Mouse (Mus musculus) layer of hippocampus, postnatal 10 days (tissue): ENCODE measurements around the gene Dnajb4. TPM values are rescaled to one million over a fixed set of nuclear protein-coding genes. Genes with fewer than 3 reads are reported as not detected.
A peak's percentile ranks its signal among the peaks of the same experiment; 100 is the strongest.
"Not testable (repeated sequence)": the region's sequence is repeated elsewhere in the genome, so short reads cannot be mapped to it uniquely, and the experiment has no call there.

Experiments
- DNase-seq, 2 experiments: peaks; one replicate each; pipeline ENCODE4 v3.0.0; 2021; ENCODE audit warnings: low spot score in 2 of 2
- total RNA-seq, 2 experiments: library from RNA; stranded (reverse); gene quantifications; 2 replicates each; pipeline ENCODE4 v1.2.3; 2021

Gene Dnajb4
- total RNA-seq, 2 experiments from 2014 or later: 45.5 to 49.6 TPM

DNA sequence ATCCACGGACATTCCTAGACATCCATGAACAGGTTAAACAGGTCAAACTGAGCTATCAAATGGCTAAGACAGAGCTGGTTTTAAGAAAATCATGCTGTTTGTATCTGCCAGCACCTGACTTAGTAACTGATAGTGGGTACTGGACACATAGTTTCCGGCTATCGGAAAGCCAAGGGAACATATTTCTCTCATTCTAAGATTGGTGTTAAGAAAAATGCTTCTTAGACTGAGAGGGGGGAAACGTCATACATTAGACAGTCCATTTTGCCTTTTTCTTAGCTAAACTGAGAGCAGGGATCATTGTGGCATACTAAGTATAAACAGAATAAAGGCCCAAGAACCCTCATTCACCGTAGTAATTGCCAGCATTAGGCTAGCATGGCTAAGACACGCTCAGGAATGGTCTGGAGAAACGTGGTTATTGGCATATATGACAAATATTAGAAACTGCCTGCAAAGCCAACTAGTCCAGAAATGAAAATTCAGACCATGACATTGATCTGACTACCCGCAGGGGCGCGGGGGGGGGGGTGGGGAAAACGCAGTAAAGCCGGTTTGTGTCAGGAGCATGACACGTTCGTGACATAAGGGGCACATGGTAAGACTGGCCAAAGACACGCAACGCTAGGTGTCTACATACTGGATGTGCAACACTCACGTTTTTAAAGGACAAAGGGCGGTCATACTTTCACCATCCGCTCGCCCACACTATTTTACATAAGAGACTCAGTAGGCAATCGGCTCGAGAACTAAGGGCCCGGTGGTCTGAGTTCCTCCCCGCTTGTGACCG, 730 bp downstream of the Dnajb4 start:
- DNase-seq: peak in 1 of 2 experiments; percentile 22

DNA sequence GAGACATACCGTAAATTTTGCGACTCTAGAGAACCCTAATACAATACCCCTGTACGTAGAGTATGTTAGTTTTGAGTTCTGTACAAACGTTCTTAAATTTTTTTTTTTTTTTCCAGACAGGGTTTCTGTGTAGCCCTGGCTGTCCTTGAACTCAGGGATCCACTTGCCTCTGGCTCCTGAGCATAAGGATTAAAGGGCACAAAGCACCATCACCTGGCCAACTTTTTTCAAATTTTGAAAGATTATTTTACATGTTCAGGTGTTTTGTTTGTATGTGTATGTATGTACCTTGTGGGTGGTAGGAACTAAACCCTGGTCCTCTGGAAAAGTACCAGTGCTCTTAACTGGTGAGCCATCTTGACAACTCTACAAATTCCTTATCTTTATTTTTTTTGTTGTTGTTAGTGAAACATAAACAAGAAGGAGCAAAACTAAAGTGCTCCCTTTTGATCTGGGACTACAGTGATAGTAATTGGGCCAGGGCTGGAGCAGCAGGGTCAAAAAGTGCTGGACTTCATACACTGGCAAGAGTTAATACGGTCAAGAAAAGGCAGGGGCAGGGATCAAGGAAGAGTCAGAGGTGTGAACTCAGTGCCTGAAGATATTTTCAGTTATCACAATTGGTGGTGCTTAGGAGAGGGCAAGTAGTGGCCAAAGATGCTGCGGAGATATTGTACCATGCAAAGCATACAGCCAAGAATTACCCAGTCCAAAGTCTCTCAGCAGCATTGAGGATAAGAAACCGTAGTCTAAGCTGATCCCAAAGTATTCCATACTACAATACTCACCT, 1.8 kb downstream of the Dnajb4 start:
- no peak for DNase-seq

DNA sequence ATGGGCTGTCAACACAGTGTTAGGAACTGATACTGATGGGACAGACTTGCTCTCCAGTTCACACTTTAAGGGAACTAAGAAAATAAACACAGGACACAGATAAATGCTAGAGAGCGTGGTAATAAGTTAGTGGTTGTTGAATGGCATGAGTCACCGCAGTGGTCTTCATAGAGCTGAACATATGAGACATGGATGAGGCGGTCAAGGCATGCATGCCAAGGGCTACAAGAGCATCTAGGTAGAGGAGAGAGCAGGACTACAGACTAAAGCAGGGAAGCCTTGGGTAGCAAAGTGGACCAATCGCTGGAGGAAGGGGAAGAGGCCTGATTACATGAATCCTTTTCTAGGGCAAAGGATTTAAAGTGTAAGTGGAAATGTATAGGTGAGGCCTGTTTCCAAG, 2.9 kb downstream of the Dnajb4 start:
- no peak for DNase-seq

GRCm38 (mm10) chr3:152204577-152204976, 5.5 kb downstream of the Dnajb4 start:
- DNase-seq: no peak

GRCm38 (mm10) chr3:152203996-152204395, 6.1 kb downstream of the Dnajb4 start:
- DNase-seq: no peak

GRCm38 (mm10) chr3:152203411-152203810, 6.7 kb downstream of the Dnajb4 start:
- no peak for DNase-seq

DNA sequence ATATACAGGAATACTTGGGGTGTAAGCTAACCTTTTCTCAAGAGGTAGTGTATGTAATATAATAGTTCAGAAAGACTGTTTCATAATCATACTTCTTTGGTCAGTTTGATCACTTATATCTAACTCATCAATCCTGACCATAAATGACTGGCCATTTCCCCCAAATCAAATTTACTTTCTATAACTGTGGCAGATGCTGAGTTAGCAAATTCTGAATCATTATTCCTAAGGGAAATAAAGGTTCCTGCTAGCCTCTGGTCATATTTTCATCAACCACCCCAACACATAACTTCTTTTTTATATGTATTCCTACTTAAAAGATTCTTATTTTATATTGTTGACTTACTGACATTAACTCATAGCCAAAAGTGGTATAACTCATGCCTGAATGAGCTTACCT, 7.2 kb downstream of the Dnajb4 start:
- DNase-seq: no peak

GRCm38 (mm10) chr3:152201651-152202050, 8.5 kb downstream of the Dnajb4 start:
- no peak for DNase-seq

DNA sequence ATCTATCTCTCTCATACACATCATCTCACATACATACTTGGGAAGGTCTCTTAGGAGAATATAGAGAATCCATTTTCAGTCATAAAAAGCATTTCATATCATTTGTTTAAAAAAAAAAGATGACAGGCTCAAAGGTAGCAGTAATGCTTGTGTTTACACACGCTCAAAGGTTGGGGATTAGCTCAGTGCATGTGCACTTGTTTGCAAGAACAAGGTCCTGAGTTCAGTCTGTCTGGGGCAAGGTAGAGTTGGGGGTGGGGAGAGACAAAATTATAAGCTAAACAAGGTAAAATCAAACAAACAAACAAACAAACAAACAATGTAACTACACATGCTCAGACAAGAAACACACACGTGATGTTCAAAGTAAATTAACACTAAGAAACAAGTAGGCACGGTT, 8.9 kb downstream of the Dnajb4 start:
- DNase-seq: no peak

- DNase-seq: no peak
Measured at GRCm38 (mm10) chr3:152199125-152199524, 11.0 kb downstream of the Dnajb4 start.

DNA sequence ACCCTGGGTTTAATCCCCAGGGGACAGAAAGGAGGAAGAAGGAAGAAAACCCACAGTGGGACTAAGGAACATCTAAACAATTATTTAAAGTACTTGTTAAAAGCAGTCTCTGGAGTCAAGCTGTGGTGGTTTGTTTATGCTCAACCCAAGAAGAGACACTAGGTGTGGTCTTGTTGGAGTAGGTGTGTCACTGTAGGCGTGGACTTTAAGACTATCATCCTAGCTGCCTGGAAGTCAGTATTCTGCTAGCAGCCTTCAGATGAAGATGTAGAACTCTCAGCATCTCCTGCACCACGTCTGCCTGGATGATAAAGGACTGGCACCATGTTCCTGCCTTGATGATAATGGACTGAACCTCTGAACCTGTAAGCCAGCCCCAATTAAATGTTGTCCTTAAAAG, 12.9 kb downstream of the Dnajb4 start:
- DNase-seq: not testable (repeated sequence)

DNA sequence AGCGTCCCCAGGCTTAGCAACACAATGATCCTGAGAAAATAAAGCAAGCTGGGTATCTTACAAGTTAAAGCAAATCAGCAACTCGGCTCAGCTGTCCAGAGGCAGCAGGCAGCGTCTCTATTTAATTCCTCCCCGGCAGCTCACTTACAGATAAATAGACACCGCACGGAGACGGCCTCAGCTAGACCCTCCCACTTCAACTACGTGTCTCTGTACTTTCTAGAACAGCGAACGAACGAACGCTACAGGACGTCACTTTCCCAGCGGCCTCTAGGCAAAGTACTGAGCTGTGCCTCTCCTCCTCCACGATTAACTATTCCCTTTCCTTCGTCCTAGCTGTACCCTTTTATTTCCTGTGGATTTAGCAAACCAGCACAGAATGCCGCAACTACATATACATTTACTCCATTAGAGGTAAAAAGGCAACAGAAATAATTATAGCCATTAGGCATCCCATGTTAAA, 16.4 kb downstream of the Dnajb4 start:
- peak; percentile 74 to 81 for DNase-seq

DNA sequence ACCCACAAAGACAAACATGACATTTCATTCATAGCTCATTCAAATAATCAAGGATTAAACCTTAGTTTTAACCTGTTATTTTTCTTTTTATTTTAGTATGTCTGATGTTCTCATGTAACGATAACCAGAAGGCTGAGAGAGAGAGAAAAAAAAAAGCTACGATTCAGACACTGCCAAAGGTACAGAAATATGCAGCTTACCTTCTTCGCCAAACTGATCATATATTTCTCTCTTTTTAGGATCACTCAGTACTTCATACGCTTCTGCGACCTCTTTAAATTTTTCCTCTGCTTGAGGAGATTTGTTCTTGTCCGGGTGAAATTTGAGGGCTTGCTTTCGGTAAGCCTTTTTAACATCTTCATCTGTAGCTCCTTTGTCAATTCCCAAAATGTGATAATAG, 16.9 kb downstream of the Dnajb4 start:
- no peak for DNase-seq

DNA sequence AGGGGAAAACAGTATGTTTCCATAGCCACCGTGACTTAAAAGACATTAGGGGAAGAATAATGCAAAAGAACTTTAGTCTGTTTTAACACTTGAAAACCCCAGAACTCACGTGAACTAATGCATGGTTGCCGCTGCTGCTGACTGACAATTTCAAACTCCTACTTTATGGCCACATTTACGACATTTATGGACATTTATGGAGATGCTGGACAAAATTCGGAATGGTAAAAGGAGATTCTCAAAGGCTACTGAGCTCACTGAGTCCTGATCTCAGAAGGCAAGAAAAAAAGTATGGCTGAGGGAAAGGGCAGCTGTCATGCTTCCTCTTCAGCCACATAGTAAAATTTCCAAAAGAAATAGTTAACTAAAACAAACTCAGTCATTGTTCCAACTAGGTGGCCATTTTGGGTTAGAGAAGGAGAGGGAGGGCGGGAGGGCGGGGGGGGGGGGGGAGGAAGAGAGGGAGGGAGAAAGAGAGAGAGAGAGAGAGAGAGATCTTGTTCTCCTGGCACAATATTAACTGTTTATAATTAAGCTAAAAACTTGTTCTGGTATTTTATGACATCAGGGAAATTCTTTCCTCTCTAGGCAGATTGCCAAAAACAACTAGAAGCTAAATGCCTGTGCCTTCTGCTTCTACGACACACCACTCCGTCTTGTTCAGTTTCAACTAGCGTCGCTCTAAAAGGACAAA, 17.7 kb downstream of the Dnajb4 start:
- no peak for DNase-seq

- DNase-seq: no peak
Measured at GRCm38 (mm10) chr3:152191791-152192237, 18.3 kb downstream of the Dnajb4 start.

DNA sequence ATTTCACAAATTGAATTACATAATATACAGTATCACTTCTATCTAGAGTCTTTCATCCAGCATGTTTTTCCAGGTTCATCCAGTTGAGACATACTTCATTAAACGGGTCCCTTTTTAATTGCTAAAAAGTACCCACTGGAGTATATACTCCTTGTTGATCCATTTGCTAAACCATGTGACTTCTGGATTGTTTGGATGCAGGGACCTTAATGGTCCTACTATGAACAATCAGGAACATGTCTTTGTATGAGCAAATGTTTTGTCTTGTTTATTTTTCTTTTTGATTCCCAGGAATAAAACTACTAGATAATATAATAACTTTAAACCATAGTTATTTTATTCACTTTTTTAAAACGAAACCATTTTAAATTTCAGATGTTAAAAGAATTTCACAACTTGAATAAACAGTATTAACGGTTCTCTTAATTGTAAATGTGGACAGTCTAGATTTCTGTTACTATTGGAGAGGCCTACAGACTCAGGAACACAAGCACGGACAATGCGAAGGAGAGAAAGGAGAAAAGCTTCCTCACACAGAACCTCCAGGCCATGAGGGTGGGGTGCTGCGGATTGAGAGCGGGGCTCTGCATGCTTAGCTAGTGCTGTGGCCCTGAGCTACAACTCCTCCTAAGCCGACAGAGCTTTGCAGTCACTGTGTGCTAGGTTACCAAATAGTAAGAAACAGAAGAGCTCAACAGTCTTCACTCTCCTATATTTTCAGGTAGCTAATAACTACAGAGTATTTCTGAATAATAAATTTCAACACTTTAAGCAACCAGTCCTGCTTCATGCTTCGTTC, 19.2 kb downstream of the Dnajb4 start:
- no peak for DNase-seq

GRCm38 (mm10) chr3:152189306-152189705, 20.8 kb downstream of the Dnajb4 start:
- DNase-seq: no peak

GRCm38 (mm10) chr3:152186106-152186505, 24.0 kb downstream of the Dnajb4 start:
- DNase-seq: no peak

- DNase-seq: no peak
Measured at GRCm38 (mm10) chr3:152183522-152183921, 26.6 kb downstream of the Dnajb4 start.

GRCm38 (mm10) chr3:152180624-152181023, 29.5 kb downstream of the Dnajb4 start:
- DNase-seq: no peak

DNA sequence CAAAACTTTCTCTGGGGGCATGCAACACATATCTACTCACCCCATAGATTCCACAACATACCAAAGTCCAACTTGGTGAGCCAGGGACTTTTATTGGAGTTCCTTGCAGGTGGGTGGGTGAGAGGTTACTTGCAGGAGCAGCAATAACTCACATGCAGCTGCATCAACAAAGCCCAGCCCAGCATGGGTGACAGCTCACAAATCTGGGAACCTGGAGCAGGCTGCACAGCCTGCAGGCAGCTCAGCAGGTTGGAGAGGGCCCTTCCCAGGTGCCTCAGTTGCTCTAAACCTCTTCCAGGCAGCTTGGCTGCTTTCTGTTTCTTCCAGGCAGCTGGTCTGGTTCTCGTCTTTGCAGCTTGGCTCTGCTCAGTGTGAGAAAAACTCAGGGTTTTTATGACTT, 30.8 kb downstream of the Dnajb4 start:
- no peak for DNase-seq
